Mouse (Mus musculus): ENCODE results near the gene Acoxl.

The Acoxl gene

GRCm38 (mm10) chr2:127891056-127891455 is 52.4 kb downstream of the Acoxl start:
- in situ Hi-C loops (cut with MboI, MseI): loop anchor here in 1 of 2 experiments (5.0 kb wide), 1 partner anchor 511 kb away; no protein-coding TSS in a partner anchor

- in situ Hi-C loops (cut with MboI, MseI): loop anchor here in 1 of 2 experiments (5.0 kb wide), 1 partner anchor 507 kb away; no protein-coding TSS in a partner anchor
These were observed 56.2 kb downstream of the Acoxl start for GRCm38 (mm10) chr2:127894890-127895289.

GRCm38 (mm10) chr2:127897718-127898117 is 59.0 kb downstream of the Acoxl start:
- in situ Hi-C loops (cut with MboI, MseI): no loop called here

GRCm38 (mm10) chr2:127904918-127905317 is 66.2 kb downstream of the Acoxl start:
- in situ Hi-C loops (cut with MboI, MseI): no loop called here

GRCm38 (mm10) chr2:127906973-127907678 is 68.5 kb downstream of the Acoxl start:
- in situ Hi-C loops (cut with MboI, MseI): no loop called here

GRCm38 (mm10) chr2:127907679-127908042 is 69.0 kb downstream of the Acoxl start:
- in situ Hi-C loops (cut with MboI, MseI): no loop called here

- in situ Hi-C loops (cut with MboI, MseI): no loop called here
These were observed 70.2 kb downstream of the Acoxl start for GRCm38 (mm10) chr2:127908881-127909280.

- in situ Hi-C loops (cut with MboI, MseI): no loop called here
These were observed 71.1 kb downstream of the Acoxl start for GRCm38 (mm10) chr2:127909790-127910189.

- in situ Hi-C loops (cut with MboI, MseI): no loop called here
These were observed 72.9 kb downstream of the Acoxl start for GRCm38 (mm10) chr2:127911579-127911978.

- in situ Hi-C loops (cut with MboI, MseI): no loop called here
These were observed 75.4 kb downstream of the Acoxl start for GRCm38 (mm10) chr2:127914047-127914446.

GRCm38 (mm10) chr2:127916804-127917410 is 78.2 kb downstream of the Acoxl start:
- in situ Hi-C loops (cut with MboI, MseI): no loop called here

GRCm38 (mm10) chr2:127919740-127920139 is 81.1 kb downstream of the Acoxl start:
- in situ Hi-C loops (cut with MboI, MseI): loop anchor here (10.0 kb wide), 2 partner anchors 135 to 195 kb away; no protein-coding TSS in a partner anchor

- in situ Hi-C loops (cut with MboI, MseI): loop anchor here (10.0 kb wide), 2 partner anchors 133 to 193 kb away; no protein-coding TSS in a partner anchor
These were observed 83.6 kb downstream of the Acoxl start for GRCm38 (mm10) chr2:127922036-127922901.

- in situ Hi-C loops (cut with MboI, MseI): loop anchor here (10.0 kb wide), 2 partner anchors 132 to 192 kb away; no protein-coding TSS in a partner anchor
These were observed 84.5 kb downstream of the Acoxl start for GRCm38 (mm10) chr2:127923077-127923680.

GRCm38 (mm10) chr2:127926679-127927324 is 88.1 kb downstream of the Acoxl start:
- in situ Hi-C loops (cut with MboI, MseI): loop anchor here (10.0 kb wide), 2 partner anchors 128 to 188 kb away; no protein-coding TSS in a partner anchor

- in situ Hi-C loops (cut with MboI, MseI): loop anchor here (10.0 kb wide), 2 partner anchors 127 to 187 kb away; no protein-coding TSS in a partner anchor
These were observed 89.0 kb downstream of the Acoxl start for GRCm38 (mm10) chr2:127927452-127928273.

- in situ Hi-C loops (cut with MboI, MseI): loop anchor here (10.0 kb wide), 2 partner anchors 127 to 187 kb away; no protein-coding TSS in a partner anchor
These were observed 89.6 kb downstream of the Acoxl start for GRCm38 (mm10) chr2:127928279-127928678.

- in situ Hi-C loops (cut with MboI, MseI): loop anchor here (10.0 kb wide), 2 partner anchors 126 to 186 kb away; no protein-coding TSS in a partner anchor
These were observed 90.2 kb downstream of the Acoxl start for GRCm38 (mm10) chr2:127928871-127929270.

GRCm38 (mm10) chr2:127929939-127930715 is 91.5 kb downstream of the Acoxl start:
- in situ Hi-C loops (cut with MboI, MseI): loop anchor here (10.0 kb wide), 2 partner anchors 125 to 185 kb away; no protein-coding TSS in a partner anchor

Data from T-helper 17 cell (primary cell).